Comparison of ENCODE assay signal across 11 mouse cellular contexts in the genomic region with DNA sequence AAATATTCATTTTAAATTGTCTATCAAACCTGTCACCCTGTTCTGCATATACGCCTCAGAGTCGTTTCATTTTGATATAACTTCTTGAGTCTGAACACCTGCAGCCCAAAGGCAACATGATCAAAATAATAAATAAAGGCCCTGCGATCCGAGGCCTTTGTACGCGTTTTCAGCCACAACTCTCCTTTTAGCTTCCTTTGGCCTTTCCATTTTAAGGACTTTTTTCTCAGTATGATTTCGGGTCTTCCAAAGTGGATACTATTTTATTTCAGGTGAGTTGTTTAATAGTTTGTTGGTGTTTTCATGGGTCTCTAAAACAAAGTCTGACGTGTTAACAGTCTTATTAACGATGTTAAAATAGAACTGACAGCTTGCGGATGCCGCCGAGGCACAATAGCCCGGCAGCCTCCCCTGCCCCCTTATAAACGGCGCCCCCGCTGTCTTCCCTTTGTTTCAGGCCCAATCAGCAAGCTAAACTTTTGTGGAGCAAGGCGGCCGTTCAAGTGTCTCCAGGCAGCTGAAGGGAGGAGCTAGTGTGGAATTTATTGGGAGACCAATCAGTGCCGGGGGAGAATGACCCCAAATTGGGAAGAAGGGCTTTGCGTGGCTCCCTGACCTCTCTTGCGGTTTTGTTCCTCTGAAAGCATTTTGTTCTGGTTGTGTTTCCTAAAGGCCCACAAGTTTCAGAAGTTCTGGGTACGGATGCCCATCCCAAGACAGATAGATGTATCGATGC. TPM values are rescaled to one million over a fixed set of nuclear protein-coding genes. Genes with fewer than 3 reads are reported as not detected.
DNase-seq lines count a peak whose midpoint lies in the region; ATAC-seq lines count a peak whose summit lies in the region.
"Had no signal": no experiment of that assay in that cellular context is flagged by ENCODE, and none has a peak within 500 bp of the region (broad histone marks: within the 10 kb centered on the region; RNA-seq: fewer than 3 reads in every experiment).

No protein-coding gene starts in this region.

- peaks cover 56% of the 10 kb centered on the region for H3K27me3 ChIP-seq in neural tube, embryonic 15.5 days (replicated peaks)
- H3K27me3 ChIP-seq in limb, embryonic 12.5 days, result peaks cover 57% of the 10 kb centered on the region

- H3K9me3 ChIP-seq in neural tube, embryonic 15.5 days (replicated peaks), result no peaks in the 10 kb centered on the region
- no peaks in the 10 kb centered on the region for H3K9me3 ChIP-seq in limb, embryonic 12.5 days
- H3K9me3 ChIP-seq: intestine, embryonic 15.5 days had no signal

- ATAC-seq in neural tube, embryonic 15.5 days (ENCODE audit: low FRiP score), result no peak
- no peak for ATAC-seq in limb, embryonic 12.5 days (ENCODE audit: insufficient number of reproducible peaks, insufficient read depth, low FRiP score, low TSS enrichment, low read depth)
- no peak for ATAC-seq in granulocyte monocyte progenitor cell, adult 5-6 weeks (replicated peaks; ENCODE audit: poor library complexity, severe bottlenecking)
- ATAC-seq: intestine, embryonic 15.5 days had no signal

- no peak overlapping the region for H3K9ac ChIP-seq in neural tube, embryonic 15.5 days (replicated peaks)
- H3K9ac ChIP-seq in limb, embryonic 12.5 days (replicated peaks), result no peak overlapping the region
- H3K9ac ChIP-seq: intestine, embryonic 15.5 days had no signal

- peak; percentile 65 for DNase-seq in neural tube, embryonic 10.5 days (ENCODE audit: extremely low spot score, low spot score)
- DNase-seq in embryo, embryonic 9.5 days (ENCODE audit: extremely low spot score), result peak; percentile 81
- no peak for DNase-seq in adrenal gland, postnatal 36 days
- DNase-seq in thymus, postnatal 0 days (ENCODE audit: low spot score), result no peak
- no peak for DNase-seq in spleen, postnatal 36 days (ENCODE audit: low spot score in 2 of 2)
- DNase-seq: gastrocnemius, adult 2 months had no signal

- no peaks in the 10 kb centered on the region for H3K36me3 ChIP-seq in neural tube, embryonic 15.5 days
- no peaks in the 10 kb centered on the region for H3K36me3 ChIP-seq in limb, embryonic 12.5 days
- H3K36me3 ChIP-seq: intestine, embryonic 15.5 days had no signal

- WGBS in neural tube, embryonic 15.5 days, result 13% methylated on average over 23 of the region's 23 CpGs
- WGBS in limb, embryonic 12.5 days, result 11% methylated on average over 23 of the region's 23 CpGs

- H3K4me3 ChIP-seq in neural tube, embryonic 15.5 days (replicated peaks), result no peak overlapping the region
- no peak overlapping the region for H3K4me3 ChIP-seq in limb, embryonic 12.5 days (replicated peaks)
- H3K4me3 ChIP-seq: gastrocnemius, adult 2 months; intestine, embryonic 15.5 days had no signal

- H3K4me2 ChIP-seq in neural tube, embryonic 15.5 days, result no peak overlapping the region
- peak overlapping the region; percentile 38 for H3K4me2 ChIP-seq in limb, embryonic 12.5 days
- H3K4me2 ChIP-seq: intestine, embryonic 15.5 days had no signal

- H3K4me1 ChIP-seq in neural tube, embryonic 15.5 days, result peaks cover under 1% of the 10 kb centered on the region; the same call in 1 of the 2 replicates
- H3K4me1 ChIP-seq in limb, embryonic 12.5 days (replicated peaks), result peaks cover 36% of the 10 kb centered on the region
- H3K4me1 ChIP-seq: intestine, embryonic 15.5 days had no signal

- H3K27ac ChIP-seq in neural tube, embryonic 15.5 days (replicated peaks), result no peak overlapping the region
- H3K27ac ChIP-seq in limb, embryonic 12.5 days, result no peak overlapping the region
- H3K27ac ChIP-seq: gastrocnemius, adult 2 months; intestine, embryonic 15.5 days; macrophage had no signal

RNA-seq across cellular contexts. Expression of a gene that starts 47.5 kb away (rescaled TPM):
- polyA plus RNA-seq in neural tube, embryonic 15.5 days (2015; fragmentation: Nextera tagmentation; extraction: Ambion mirVana), result 13.3 and 13.5 TPM in 2 replicates
- polyA plus RNA-seq in limb, embryonic 12.5 days (2016; fragmentation: Nextera tagmentation; extraction: Ambion mirVana), result 16.8 and 17.5 TPM in 2 replicates
- 10 to 100 TPM; 82.2 to 85.6 TPM for total RNA-seq in adrenal gland, postnatal 36 days (2021)
- 8.8 and 9.4 TPM in 2 replicates for polyA plus RNA-seq in thymus, postnatal 0 days (2015; fragmentation: Nextera tagmentation; extraction: Ambion mirVana)
- 20.6 and 24.2 TPM in 2 replicates for total RNA-seq in granulocyte monocyte progenitor cell, adult 5-6 weeks (2014; fragmentation: Nextera tagmentation)
- 5.0 and 9.7 TPM in 2 replicates for total RNA-seq in granulocyte monocyte progenitor cell, adult 5-6 weeks (2017)

Comparison
In these comparisons a context has a peak if more than half of its experiments do, and no peak if none do; other contexts are left out.
1. DNase-seq: peak in neural tube, embryonic 10.5 days (single experiment) and embryo, embryonic 9.5 days (single experiment); none in adrenal gland, postnatal 36 days (0 of 2), thymus, postnatal 0 days (single experiment) and spleen, postnatal 36 days (0 of 2).